Mouse (Mus musculus) ovary, adult 18-20 months (tissue): Measurements from ENCODE around the gene Zfp362.
A peak's percentile ranks its signal among the peaks of the same experiment; 100 is the strongest.

ENCODE experiments used
- DNase-seq: peaks from one replicate; pipeline ENCODE4 v3.0.0; 2022; ENCODE audit warnings: low spot score, mixed read lengths

The Zfp362 gene

GRCm38 (mm10) chr4:128801675-128802465 lies 4.0 kb downstream of the Zfp362 start:
- no peak for DNase-seq

- no peak for DNase-seq
These were observed 9.1 kb downstream of the Zfp362 start for GRCm38 (mm10) chr4:128796788-128797187.

- no peak for DNase-seq
These were observed 10.2 kb downstream of the Zfp362 start for GRCm38 (mm10) chr4:128795596-128795995.

GRCm38 (mm10) chr4:128794198-128794597 lies 11.6 kb downstream of the Zfp362 start:
- DNase-seq: no peak

GRCm38 (mm10) chr4:128793710-128794109 lies 12.1 kb downstream of the Zfp362 start:
- DNase-seq: peak; percentile 58

GRCm38 (mm10) chr4:128789646-128790045 lies 16.2 kb downstream of the Zfp362 start:
- no peak for DNase-seq

GRCm38 (mm10) chr4:128788108-128788507 lies 17.7 kb downstream of the Zfp362 start:
- DNase-seq: no peak

- no peak for DNase-seq
These were observed 18.6 kb downstream of the Zfp362 start for GRCm38 (mm10) chr4:128787023-128787939.

- no peak for DNase-seq
These were observed 19.8 kb downstream of the Zfp362 start for GRCm38 (mm10) chr4:128785921-128786654.

GRCm38 (mm10) chr4:128784950-128785631 lies 20.8 kb downstream of the Zfp362 start:
- DNase-seq: no peak

GRCm38 (mm10) chr4:128782645-128783044 lies 23.2 kb downstream of the Zfp362 start:
- no peak for DNase-seq

GRCm38 (mm10) chr4:128782037-128782436 lies 23.8 kb downstream of the Zfp362 start:
- DNase-seq: no peak

- no peak for DNase-seq
These were observed 28.3 kb downstream of the Zfp362 start for GRCm38 (mm10) chr4:128777593-128777992.

- DNase-seq: no peak
These were observed 29.1 kb downstream of the Zfp362 start for GRCm38 (mm10) chr4:128776568-128777289.

- DNase-seq: no peak
These were observed 31.4 kb downstream of the Zfp362 start for GRCm38 (mm10) chr4:128774467-128774866.

GRCm38 (mm10) chr4:128773820-128774219 lies 32.0 kb downstream of the Zfp362 start:
- no peak for DNase-seq

- no peak for DNase-seq
These were observed 35.1 kb downstream of the Zfp362 start for GRCm38 (mm10) chr4:128770698-128771097.

- no peak for DNase-seq
These were observed 36.1 kb downstream of the Zfp362 start for GRCm38 (mm10) chr4:128769569-128770355.

GRCm38 (mm10) chr4:128768120-128768519 lies 37.7 kb downstream of the Zfp362 start:
- no peak for DNase-seq

GRCm38 (mm10) chr4:128766929-128767328 lies 38.9 kb downstream of the Zfp362 start:
- no peak for DNase-seq
